Mouse (Mus musculus): Measurements from ENCODE around the gene Lrrc4b.

Lrrc4b gene

DNA sequence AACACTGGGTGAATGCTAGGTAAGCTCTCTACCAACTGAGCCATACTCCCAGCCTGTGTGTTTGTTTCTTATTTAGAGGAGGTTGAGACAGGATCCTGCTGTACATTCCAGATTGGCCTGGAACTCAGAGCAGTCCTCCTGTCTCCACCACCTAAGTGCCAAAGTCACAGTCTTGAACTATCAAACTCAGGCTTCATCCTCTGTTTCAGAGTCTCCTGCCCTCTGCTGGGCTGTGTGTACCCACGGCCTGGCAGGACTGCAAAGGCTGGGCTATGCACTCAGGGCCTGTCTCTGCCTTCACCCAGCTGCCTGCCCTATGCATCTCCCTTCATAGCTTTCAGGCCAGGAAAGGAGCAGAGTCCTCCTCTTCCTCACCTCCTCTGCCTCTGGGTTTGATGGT lies 7.4 kb downstream of the Lrrc4b start:
- peak; percentile 26 for DNase-seq (ENCODE audit: low read depth, low spot score)

DNA sequence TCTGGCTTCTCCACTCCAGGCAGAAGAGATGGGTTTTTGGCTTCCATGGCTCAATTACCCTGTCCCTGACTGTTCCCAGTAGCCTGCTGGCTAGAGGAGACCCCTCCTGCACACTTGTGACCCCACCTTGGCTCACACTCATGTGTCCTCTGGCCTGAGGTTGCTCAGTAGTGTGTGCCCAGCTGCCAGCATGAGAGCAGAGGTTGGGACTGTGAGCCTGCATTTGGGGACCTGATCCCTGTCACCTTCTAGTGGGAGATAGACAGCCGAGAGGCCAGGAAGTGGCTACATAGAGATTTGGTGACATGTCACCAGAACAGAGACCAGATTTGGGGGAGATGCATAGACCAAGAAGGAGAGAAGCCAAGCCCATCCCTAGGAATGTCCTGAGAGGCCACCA lies 8.4 kb downstream of the Lrrc4b start:
- DNase-seq (ENCODE audit: low read depth, low spot score): no peak

DNA sequence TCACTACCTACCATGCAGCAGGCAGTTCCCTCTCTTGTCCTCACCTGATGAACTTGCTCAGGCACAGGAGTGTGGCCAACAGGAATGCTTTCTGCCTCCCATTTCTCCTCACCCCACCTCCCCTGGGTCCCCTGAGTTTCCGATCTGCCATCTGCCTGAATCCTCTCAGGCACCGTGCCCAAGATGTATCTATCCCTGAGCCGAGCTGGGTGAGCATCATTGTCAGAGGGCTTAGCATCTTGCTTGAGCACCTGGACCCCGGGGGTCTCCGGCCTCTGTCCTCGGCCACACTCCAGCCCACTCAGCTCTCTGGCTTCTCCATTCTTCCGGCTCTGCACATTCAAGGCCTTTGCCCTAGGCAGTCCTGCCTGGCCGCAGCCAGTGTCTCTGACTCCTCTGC lies 9.1 kb downstream of the Lrrc4b start:
- DNase-seq (ENCODE audit: low read depth, low spot score): no peak

DNA sequence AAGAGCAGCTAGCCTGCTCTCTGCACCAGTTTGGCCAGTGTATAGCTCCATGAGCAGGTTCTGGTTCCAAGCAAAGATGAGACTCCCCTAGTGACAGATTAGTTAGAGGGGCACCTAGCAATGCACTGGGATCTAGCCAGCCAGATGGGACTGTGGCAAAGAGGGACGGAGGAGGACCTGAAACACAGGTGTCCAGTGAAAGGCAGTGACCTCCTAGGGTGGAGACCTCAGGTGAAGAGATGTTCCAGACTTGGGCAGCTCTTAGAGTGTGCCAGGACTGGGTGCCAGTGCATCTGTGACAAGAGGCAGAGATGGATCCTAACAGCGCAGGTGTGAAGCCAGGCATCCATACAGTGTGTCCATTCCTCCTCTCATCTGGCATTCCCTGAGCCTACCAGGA lies 10.9 kb downstream of the Lrrc4b start:
- no peak for DNase-seq (ENCODE audit: low read depth, low spot score)

DNA sequence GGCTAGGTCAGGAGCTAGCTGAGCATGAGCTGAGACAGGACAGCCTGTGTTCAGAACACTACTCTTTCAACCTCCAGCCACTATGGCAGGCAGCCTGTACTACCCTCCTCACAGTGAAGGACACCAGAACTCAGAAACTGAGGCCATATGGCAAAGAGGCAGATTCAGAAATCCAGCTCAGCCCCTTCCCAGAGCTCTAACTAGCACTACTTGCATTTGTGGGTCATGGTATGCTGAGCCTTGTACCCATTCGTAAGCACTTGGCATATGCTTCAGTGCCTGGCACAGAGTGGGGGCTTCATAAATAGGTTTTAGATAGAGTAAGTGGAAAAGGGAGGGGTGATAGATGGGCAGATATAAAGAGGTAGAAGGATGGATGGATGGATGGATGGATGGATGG lies 11.7 kb downstream of the Lrrc4b start:
- DNase-seq (ENCODE audit: low read depth, low spot score): no peak

DNA sequence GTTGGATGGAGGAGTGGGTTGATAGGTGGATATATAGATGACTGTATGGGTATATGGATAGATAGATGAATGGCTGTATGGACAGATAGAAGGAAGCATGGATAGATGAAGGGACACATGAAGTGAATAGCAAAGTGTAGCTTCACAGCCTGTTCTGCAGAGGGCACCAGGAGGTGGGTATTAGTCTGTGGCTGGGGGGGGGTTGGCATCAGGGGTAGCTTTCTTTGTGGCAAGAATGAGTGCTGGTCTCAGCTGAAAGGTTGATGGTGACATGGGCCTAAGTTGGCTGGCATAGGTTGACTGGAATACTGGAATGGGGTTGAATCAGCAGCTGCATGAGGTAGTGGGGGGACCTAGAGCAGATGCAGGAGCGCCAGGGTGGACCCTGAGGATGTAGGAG lies 12.4 kb downstream of the Lrrc4b start:
- no peak for DNase-seq (ENCODE audit: low read depth, low spot score)

DNA sequence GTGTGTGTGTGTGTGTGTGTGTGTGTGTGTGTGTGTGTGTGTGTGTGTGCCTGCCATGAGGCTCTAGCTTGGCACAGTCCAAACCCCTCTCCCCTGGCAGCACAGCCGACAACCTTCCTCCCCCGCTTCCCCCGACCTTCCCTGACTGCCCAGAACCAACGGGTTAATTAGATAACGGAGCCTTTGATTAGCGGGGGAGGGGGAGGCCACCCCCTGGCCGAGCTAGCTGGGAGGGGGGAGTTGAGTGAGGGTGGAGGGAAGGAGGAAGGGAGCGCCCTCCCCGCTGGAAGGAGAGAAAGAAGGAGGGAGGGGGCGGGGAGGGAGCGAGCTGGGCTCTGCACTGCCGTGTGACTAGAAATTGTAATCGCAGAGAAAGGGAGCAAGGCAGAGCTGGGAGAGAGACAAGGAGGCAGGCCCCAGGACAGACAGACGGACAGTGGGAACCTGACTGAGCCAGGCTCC lies 12.9 kb downstream of the Lrrc4b start:
- DNase-seq (ENCODE audit: low read depth, low spot score): no peak

DNA sequence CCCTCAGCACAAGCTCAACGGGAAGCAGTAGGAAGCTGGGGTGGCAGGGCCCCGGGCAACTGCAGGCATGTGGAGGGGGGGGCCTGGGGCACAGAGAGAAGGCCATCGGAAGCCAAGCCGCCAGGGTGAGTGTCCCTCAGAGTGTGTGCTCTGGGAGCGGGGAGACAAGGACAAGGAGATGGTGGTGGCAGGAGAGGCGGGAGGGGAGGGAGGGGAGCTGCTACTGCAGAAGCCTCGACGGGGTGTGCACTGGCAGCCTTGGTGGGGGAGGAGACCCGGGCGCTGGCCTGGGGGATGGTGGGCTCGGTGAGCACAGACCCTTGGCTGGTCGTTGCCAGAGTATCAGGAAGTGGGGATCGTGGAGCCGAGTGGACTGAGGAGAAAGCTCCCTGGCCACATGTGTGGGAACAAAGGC lies 13.6 kb downstream of the Lrrc4b start:
- no peak for DNase-seq (ENCODE audit: low read depth, low spot score)

DNA sequence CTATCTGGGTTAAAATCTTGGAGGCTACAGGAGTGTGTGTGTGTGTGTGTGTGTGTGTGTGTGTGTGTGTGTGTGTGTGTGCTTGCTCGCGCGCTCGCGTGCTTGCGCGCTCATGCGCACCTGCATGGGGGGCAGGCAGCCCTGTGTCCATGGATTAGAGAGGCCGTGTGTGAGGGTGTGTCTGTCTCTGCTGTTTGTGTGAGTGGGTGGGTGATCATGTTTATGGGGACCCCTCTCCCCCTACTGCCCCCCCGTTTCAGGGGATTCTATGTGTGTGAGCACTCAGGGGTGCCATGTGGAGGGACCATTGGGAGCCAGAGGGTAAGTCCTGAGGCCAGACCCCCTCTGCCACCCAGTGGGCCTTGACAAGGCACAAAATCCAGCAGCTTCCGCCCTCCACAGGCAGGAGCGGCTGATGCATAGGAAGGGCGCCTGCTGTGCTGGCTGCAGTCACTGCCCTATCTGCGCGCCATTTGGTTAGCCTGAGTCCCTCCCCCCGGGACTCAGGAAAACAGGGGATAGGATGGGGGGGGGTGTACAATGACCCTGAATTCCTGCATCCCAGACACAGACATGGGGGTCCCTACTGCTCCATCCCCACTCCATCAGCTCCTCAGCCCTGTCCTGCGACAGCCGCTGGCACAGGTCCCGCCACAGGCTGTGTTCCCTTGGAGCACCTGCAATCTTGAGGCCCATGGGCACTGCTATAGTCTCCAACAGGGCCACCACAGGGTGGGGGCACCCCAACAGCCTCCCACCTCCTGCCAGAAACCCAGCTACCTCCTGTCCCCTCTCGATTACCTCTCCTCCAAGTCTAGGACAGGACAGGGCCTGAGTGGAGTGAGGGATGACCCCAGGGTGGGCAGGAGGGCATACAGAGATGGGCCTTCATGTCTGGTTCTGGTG lies 14.7 kb downstream of the Lrrc4b start:
- DNase-seq (ENCODE audit: low read depth, low spot score): no peak

DNA sequence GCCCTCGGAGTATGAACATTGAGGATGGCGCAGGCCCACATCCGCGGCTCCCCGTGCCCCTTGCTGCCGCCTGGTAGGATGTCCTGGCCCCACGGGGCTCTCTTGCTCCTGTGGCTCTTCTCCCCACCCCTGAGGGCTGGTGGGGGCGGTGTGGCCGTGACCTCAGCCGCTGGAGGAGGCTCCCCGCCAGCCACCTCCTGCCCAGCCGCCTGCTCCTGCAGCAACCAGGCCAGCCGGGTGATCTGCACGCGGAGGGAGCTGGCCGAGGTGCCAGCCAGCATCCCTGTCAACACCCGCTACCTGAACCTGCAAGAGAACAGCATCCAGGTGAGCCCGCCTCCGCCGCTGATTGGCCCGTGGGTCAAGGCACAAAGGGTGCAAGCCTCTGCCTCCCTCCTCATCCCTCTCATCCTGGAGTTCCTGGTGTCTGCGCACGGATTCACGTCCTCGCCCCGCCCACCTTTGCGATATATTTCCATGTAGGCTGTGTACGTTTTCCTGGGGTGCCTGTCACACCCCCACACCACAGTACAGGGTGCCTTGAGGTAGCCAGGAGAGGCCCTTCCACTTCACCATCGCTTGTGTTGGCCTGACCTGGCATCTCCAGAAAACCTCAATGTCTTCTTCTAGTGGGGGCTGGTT lies 16.2 kb downstream of the Lrrc4b start:
- no peak for DNase-seq (ENCODE audit: low read depth, low spot score)

DNA sequence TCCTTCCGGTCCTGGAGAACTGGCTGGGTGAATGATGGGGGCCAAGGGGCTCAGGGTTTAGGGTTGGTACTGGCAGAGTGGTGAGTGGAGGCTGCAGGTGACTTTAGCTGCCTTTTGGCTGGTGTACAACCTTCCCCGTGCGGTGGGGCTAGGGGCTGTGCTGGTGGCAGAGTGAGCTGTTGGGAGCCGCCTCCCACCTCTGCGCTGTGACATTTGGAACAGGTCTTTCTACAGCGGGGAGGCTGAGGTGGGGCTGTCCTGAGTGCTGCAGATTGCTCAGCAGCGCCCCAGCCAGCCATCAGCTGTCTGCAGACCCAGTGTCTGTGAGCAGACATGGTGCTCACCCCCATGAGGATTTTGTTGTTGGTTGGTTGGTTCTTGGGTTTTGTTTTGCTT lies 16.7 kb downstream of the Lrrc4b start:
- no peak for DNase-seq (ENCODE audit: low read depth, low spot score)

DNA sequence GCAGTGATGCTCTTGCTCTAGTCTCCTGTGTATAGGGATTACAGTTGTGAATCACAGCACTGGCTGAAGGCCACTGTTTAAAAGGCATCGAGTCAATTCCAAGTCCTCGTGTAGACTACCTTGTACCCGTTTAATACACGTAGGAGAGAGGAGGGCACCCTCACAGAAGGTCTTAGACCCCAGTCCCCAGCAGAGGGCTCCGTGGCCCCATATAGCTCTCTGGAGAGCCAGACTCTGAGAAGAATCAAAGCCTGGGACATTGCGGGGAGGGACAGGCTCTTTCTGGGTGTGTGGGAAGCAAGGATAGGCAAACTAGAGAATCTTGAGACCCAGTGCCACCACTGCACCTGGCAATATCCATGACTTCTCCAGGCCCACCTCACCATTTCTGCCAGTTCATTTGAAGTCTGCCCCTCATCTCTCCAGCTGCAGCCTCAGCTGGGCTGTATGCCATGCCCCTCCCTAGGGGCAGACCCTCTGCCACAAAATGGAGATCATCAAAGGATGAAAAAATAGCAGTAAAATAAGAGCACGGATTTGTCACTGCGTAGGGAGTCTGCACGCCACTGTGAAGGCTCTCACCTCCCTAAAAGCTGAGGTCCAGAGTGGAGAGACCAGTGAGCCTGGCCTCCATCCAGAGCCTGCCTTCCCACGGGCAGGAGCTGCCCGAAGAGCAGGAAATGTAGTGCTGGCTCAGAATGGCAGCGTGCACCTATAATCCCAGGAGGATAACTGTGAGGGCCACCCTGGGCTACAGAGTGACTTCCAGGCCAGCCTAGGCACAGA lies 17.4 kb downstream of the Lrrc4b start:
- no peak for DNase-seq (ENCODE audit: low read depth, low spot score)

DNA sequence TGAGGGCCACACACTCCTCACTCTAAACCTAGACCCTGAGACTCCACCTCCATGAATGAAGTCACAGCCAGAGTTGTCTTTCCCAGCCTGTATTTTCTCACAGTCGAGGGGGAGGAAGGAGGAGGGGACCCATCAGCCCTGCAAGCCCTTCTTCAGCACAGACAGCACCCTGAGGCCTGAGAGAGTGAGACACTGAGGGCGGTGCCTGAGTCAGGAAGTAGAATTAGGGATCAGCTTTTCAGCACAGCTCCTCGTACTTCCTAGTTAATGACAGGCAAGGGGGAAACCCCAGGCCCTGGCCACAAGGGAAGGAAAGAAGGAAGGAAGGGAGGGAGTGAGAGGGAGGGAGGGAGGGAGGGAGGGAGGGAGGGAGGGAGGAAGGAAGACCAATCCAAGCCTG lies 24.4 kb downstream of the Lrrc4b start:
- DNase-seq (ENCODE audit: low read depth, low spot score): no peak

DNA sequence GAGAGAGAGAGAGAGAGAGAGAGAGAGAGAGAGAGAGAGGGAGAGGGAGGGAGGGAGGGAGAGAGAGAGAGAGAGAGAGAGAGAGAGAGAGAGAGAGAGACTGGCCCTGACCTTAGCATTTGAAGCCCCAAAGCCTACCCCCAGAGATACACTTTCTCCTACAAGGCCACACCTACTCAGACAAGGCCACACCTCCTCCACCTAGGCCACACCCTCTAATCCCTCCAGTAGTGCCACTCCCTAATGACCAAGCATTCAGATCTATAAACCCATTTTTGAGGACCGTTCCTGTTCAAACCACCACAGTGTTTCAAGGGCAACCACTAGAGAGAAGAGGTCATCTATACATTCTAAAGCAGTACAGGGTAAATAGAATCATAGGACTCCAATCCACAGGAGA lies 27.5 kb downstream of the Lrrc4b start:
- no peak for DNase-seq (ENCODE audit: low read depth, low spot score)

DNA sequence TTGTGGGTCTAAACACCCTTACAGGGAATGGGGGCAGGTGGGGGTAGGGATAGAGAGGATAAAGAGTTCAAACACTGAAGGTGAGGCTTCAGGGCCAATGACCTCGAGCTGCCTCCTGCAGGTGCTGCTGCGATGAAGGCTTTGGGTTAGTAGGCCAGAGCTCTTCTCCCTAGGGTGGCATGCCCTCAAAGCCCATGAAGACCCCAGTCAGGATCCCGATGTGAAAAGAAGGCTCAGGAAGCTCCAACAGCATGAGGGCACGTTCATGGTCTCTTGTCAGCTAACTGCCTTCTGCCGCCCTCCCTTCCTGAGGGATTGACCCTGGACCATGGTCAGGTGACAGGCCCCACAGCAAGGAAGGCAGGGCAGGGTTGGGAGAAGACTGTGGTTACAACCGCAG lies 31.2 kb downstream of the Lrrc4b start:
- no peak for DNase-seq (ENCODE audit: low read depth, low spot score)

DNA sequence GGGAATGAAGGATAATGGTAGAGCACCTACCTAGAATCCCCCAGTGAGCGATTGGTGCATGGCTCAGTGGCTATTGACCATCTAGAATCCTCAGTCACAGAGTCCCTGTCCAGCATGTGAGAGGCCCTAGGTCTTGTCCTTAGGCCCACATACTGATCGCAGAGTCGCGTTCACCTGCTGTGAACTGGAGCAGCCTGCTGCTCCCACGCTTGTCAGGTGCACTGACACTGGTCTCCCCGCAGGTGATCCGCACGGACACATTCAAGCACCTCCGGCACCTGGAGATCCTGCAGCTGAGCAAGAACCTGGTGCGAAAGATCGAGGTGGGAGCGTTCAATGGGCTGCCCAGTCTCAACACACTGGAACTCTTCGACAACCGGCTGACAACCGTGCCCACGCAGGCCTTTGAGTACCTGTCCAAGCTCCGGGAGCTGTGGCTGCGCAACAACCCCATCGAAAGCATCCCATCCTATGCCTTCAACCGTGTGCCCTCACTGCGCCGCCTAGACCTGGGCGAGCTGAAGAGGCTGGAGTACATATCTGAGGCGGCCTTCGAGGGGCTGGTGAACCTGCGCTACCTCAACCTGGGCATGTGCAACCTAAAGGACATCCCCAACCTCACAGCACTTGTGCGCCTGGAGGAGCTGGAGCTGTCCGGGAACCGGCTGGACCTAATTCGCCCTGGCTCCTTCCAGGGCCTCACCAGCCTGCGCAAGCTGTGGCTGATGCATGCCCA lies 32.1 kb downstream of the Lrrc4b start:
- no peak for DNase-seq (ENCODE audit: low read depth, low spot score)

DNA sequence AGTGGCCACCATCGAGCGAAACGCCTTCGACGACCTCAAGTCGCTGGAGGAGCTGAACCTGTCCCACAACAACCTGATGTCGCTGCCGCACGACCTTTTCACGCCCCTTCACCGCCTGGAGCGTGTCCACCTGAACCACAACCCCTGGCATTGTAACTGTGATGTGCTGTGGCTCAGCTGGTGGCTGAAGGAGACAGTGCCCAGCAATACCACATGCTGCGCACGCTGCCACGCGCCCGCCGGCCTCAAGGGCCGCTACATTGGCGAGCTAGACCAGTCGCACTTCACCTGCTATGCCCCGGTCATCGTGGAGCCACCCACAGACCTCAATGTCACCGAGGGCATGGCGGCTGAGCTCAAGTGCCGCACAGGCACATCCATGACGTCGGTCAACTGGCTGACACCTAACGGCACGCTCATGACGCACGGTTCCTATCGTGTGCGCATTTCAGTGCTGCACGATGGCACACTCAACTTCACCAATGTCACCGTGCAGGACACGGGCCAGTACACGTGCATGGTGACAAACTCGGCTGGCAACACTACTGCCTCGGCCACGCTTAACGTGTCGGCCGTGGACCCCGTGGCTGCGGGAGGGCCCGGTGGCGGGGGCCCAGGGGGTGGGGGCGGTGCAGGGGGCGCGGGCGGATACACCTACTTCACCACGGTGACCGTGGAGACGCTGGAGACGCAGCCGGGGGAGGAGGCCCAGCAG lies 32.8 kb downstream of the Lrrc4b start:
- DNase-seq (ENCODE audit: low read depth, low spot score): no peak

DNA sequence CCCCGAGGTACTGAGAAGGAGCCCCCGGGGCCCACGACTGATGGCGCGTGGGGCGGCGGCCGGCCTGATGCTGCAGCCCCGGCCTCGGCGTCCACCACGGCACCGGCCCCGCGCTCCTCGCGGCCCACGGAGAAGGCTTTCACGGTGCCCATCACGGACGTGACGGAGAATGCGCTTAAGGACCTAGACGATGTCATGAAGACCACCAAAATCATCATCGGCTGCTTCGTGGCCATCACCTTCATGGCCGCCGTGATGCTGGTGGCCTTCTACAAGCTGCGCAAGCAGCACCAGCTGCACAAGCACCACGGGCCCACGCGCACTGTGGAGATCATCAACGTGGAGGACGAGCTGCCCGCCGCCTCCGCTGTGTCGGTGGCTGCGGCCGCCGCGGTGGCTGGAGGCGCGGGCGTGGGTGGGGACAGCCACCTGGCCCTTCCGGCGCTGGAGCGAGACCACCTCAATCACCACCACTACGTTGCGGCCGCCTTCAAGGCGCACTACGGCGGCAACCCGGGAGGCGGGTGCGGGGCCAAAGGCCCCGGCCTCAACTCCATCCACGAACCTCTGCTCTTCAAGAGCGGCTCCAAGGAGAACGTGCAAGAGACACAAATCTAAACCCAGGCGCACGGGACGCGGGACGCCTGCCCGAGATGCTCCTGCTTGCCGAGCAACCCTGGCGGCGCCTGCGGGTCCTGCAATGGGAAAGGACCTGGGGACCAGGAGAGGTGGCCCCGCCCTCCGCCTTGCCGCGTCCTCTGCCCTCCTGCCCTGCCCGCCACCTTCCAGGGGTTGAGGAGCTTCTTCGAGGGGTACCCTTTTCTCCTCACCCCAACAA lies 33.6 kb downstream of the Lrrc4b start:
- no peak for DNase-seq (ENCODE audit: low read depth, low spot score)

DNA sequence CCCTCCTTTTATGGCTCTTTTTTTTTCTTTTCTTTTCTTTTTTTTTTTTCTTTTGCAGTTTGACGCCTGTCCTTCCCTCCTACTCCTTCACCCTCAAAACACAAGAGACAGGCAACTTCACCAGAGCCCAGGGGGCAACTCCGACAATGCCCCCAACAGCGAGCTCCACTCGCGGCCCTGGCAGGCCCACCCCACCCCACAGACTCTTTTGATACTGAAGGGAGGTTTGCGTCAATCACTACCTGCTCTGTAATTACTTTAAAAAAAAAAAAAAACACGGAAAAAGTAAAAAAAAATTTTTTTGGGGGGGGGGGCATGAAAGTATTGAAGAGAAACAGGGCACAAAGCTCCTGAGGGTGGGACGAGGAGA lies 34.2 kb downstream of the Lrrc4b start:
- no peak for DNase-seq (ENCODE audit: low read depth, low spot score)

DNA sequence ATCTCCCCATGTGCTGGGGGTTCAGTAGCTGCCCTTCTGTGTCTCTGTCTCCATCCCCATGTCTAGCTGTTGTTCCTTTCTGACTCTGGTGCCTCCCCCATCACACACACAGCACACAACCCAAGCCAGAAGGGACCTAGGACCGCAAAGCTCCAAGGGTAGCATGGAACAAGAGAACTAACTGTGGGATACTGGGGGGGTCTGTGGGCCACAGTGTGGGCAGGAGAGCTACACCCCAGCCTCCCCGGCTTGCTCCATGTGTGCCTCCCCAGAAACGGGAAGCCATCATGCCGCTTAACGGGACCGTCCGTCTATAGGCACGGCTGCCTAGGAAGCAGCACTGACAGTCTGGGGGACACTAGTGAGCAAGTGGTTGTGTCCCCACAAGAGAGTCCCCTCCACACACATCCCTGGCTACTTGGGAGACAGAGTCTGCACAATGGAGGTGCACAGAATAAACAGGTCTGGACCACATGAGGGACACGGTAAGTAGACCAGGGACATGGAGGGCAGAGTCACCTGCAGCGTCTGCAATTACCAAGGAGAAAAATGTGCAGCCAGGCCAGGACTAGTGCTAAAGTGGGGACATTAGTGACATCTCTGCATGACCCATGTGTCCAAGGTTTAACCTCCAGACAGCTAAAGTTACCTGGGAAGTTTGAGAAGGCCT lies 34.9 kb downstream of the Lrrc4b start:
- no peak for DNase-seq (ENCODE audit: low read depth, low spot score)
